Mouse (Mus musculus) myocyte (in vitro differentiated cells): ENCODE results near the gene Itk. TPM values are rescaled to one million over a fixed set of nuclear protein-coding genes. Genes with fewer than 3 reads are reported as not detected.

Experiments used
- H3K27me3 ChIP-seq: one replicate; pipeline ENCODE4 v1.6.1; 2011; ENCODE audit not compliant: control insufficient read depth, insufficient read depth, insufficient read length
- H3K36me3 ChIP-seq: one replicate; pipeline ENCODE4 v1.6.1; 2011; ENCODE audit not compliant: control insufficient read depth, insufficient read depth
- H3K4me2 ChIP-seq: one replicate; pipeline ENCODE4 v1.6.1; 2011; ENCODE audit warnings: low read depth, control low read depth
- H3K4me3 ChIP-seq: one replicate; pipeline ENCODE4 v1.5.1; 2011; ENCODE audit warnings: mild to moderate bottlenecking, control low read depth, moderate library complexity
- H3K79me2 ChIP-seq: one replicate; pipeline ENCODE4 v1.6.1; 2011; ENCODE audit not compliant: control insufficient read depth, insufficient read depth
- H3ac ChIP-seq: one replicate; pipeline ENCODE4 v1.6.1; 2011; ENCODE audit not compliant: control insufficient read depth, insufficient read length
- CEBPB ChIP-seq: IDR thresholded peaks from 2 replicates; pipeline ENCODE4 v1.6.1; 2011; ENCODE audit warnings: mild to moderate bottlenecking, moderate library complexity; ENCODE audit not compliant: poor library complexity, insufficient read depth, severe bottlenecking
- E2F4 ChIP-seq: IDR thresholded peaks from one replicate; pipeline ENCODE4 v1.6.1; 2011; ENCODE audit warnings: mild to moderate bottlenecking, control low read depth, moderate library complexity; ENCODE audit not compliant: insufficient read depth
- MAX ChIP-seq: IDR thresholded peaks from one replicate; pipeline ENCODE4 v1.6.1; 2011; ENCODE audit warnings: low read depth, mild to moderate bottlenecking, control low read depth
- MYOD1 ChIP-seq, 3 experiments: IDR thresholded peaks; one replicate each; pipeline ENCODE4 v1.6.1; 2011; ENCODE audit warnings: control low read depth in 2 of 3, low read depth in 2 of 3, mild to moderate bottlenecking in 2 of 3, moderate library complexity in 1 of 3; ENCODE audit not compliant: insufficient read length in 2 of 3, control insufficient read depth in 1 of 3
- MYOG ChIP-seq, 3 experiments: IDR thresholded peaks; one replicate each; pipeline ENCODE4 v1.6.1; 2011; ENCODE audit warnings: control low read depth in 2 of 3, low read depth in 2 of 3, mild to moderate bottlenecking in 2 of 3; ENCODE audit not compliant: insufficient read length in 2 of 3, control insufficient read depth in 1 of 3, insufficient read depth in 1 of 3
- POLR2A ChIP-seq: IDR thresholded peaks from one replicate; pipeline ENCODE4 v1.6.1; 2011; ENCODE audit warnings: low read depth, mild to moderate bottlenecking, control low read depth, moderate library complexity; ENCODE audit not compliant: insufficient read length
- POLR2AphosphoS2 ChIP-seq: IDR thresholded peaks from one replicate; pipeline ENCODE4 v1.6.1; 2011; ENCODE audit warnings: low read depth, control low read depth; ENCODE audit not compliant: insufficient read length
- REST ChIP-seq: IDR thresholded peaks from one replicate; pipeline ENCODE4 v1.6.1; 2011; ENCODE audit warnings: mild to moderate bottlenecking, control low read depth, moderate library complexity; ENCODE audit not compliant: insufficient read depth, insufficient read length
- SRF ChIP-seq: IDR thresholded peaks from one replicate; pipeline ENCODE4 v1.6.1; 2011; ENCODE audit warnings: low read depth; ENCODE audit not compliant: control insufficient read depth, insufficient read length
- TCF12 ChIP-seq: IDR thresholded peaks from one replicate; pipeline ENCODE4 v1.6.1; 2011; ENCODE audit warnings: mild to moderate bottlenecking, control low read depth; ENCODE audit not compliant: poor library complexity, insufficient read depth, severe bottlenecking
- TCF3 ChIP-seq: IDR thresholded peaks from one replicate; pipeline ENCODE4 v1.6.1; 2011; ENCODE audit warnings: low read depth, control low read depth; ENCODE audit not compliant: insufficient read length
- USF1 ChIP-seq: IDR thresholded peaks from one replicate; pipeline ENCODE4 v1.6.1; 2011; ENCODE audit warnings: low read depth, mild to moderate bottlenecking, control low read depth, moderate library complexity
- polyA plus RNA-seq: library from polyadenylated mRNA; unstranded; fragments of >200 nt; fragmentation: generic; extraction: Trizol; gene quantifications from one replicate; pipeline ENCODE4 v1.2.1, GENCODE M21; 2012; ENCODE audit warnings: missing spikeins

The Itk gene
- 0.01 TPM for polyA plus RNA-seq

DNA sequence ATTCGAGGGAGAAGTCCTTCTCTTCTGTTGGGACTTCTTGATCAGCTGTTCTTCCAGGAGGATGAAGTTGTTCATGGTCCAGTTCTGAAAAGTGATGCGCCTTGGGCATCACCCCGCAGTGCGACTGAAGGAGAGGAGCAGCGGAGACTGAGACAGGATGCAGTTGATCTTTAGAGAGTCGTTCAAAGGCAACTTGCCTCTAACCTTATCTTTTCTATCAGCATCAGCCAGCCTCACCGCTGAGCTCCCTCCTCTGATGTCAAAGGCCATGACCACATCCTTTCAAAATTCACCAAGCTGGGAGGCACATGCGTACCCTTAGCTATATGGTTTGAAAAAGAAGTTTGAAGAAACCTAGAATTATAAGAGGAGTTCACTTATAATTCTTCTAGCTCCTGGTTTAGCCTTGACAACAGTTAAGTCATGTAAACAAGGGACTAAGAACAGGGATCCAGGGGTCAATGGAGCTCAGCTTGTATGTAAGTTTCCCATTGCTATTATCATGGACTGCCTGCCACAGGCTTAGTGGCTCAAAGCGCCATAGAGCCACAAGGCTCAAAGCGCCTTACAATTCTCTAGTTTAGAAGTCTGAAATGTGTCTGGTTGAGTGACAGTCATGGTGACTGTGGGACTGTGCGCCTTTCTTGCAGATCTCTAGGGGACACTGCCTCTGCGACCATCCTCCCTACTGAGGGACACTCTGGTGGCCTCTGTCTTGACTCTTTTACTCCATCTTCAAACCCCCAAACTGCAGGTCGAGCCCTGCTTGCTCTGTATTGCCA, at the start of gene Itk:
Gene Itk (minus strand): TSS at position 180 of the 782 bp plus-strand sequence.
- no peaks in the 10 kb centered on the region for H3K27me3 ChIP-seq
- H3K4me3 ChIP-seq: no peak within 1 kb of the TSS
- H3ac ChIP-seq: no peak within 1 kb of the TSS
- H3K36me3 ChIP-seq: no peaks in the 10 kb centered on the region
- no peaks in the 10 kb centered on the region for H3K79me2 ChIP-seq
- no peak within 1 kb of the TSS for H3K4me2 ChIP-seq
- TF ChIP-seq POLR2A (no peak), USF1 (no peak), MYOG (IDR thresholded peaks at IDR 0.05; ENCODE audit: control insufficient read depth in 1 of 3, insufficient read depth in 1 of 3, insufficient read length in 2 of 3, low read depth in 2 of 3) (no peak), POLR2AphosphoS2 (no peak), SRF (no peak), CEBPB (no peak)

DNA sequence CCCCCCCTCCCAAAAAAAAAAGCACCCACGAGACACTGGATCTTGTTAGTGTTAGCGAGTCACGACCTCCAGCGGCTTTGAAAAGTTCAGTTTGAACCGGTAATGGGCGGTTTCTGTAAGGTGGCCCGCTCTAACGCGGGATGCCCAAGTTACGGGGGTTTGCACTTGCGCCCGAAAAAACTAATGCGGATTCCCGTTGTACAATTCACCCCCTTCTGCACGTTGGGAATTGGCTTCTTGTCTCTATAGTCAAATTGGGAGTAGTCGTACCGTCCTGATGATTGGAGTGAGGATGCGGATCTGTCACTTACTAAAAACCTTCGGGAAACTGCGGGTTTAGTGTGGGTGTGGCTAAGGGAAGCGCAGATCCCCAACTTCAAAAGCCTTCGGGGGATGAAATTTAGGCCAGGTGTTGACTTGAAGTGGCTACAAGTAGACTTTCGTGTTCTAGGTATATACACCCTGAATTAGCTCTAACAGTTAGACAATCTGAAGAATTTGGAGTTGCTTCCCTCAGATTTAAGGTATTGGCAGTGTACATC, 48.2 kb upstream of the Itk start:
- Histone ChIP-seq H3K4me2 (peak overlapping the region; percentile 98), H3K4me3 (peak overlapping the region; percentile 82), H3K36me3 (peaks cover 22% of the 10 kb centered on the region), H3K79me2 (peaks cover 30% of the 10 kb centered on the region), H3ac (peak overlapping the region; percentile 38), H3K27me3 (no peaks in the 10 kb centered on the region)
- TF ChIP-seq TCF3 (no peak), MAX (no peak), USF1 (no peak), POLR2AphosphoS2 (no peak), CEBPB (no peak), E2F4 (no peak), MYOG (IDR thresholded peaks at IDR 0.05; ENCODE audit: control insufficient read depth in 1 of 3, insufficient read depth in 1 of 3, insufficient read length in 2 of 3, low read depth in 2 of 3) (no peak), REST (no peak), POLR2A (no peak), SRF (no peak), TCF12 (no peak), MYOD1 (IDR thresholded peaks at IDR 0.05; ENCODE audit: control insufficient read depth in 1 of 3, insufficient read length in 2 of 3, low read depth in 2 of 3) (no peak)

DNA sequence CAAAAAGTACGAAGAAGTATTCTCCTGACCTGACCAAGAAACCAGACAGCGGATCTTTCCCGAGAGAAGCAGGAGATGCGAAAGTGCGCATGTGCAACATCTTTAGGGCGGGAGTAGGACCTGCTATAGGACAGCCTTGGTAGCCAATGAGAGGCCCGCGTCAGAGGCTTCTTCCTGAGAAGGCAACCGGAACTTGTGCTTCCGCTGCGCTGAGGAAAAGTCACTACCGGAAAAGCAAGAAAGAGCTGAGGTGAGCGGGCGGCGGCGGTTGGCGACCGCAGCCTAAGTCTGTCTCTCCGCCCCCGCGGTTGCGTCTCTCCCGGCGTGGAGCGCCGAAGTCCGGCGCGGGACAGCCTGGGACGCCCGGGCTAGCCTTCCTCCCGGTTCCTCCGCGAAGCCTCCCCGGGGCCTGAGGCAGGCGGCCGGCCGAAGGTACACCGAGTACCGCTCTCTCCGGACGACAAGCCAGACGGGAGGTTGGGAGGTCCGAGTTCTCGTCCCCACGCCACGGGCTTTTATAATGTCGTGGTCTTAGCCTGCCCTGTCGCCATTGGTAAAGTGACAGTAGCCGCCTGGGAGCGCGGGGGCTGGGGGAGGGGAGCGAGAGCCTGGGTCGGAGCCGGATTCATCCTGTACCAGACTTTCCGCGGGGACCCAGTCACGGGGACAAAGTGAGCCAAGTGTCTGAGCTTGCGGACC, 47.6 kb upstream of the Itk start, which contains the start of gene Med7:
Gene Med7 (plus strand): TSS at position 166 of the 699 bp plus-strand sequence.
- TF ChIP-seq POLR2A (peak; percentile 77), TCF3 (no peak), POLR2AphosphoS2 (peak; percentile 56), SRF (peak; percentile 96), USF1 (no peak), TCF12 (no peak), MAX (no peak), CEBPB (no peak), MYOD1 (IDR thresholded peaks at IDR 0.05; ENCODE audit: control insufficient read depth in 1 of 3, insufficient read length in 2 of 3, low read depth in 2 of 3) (no peak), MYOG (IDR thresholded peaks at IDR 0.05; ENCODE audit: control insufficient read depth in 1 of 3, insufficient read depth in 1 of 3, insufficient read length in 2 of 3, low read depth in 2 of 3) (no peak), REST (no peak), E2F4 (no peak)
- peaks cover 17% of the 10 kb centered on the region for H3K36me3 ChIP-seq
- peak within 1 kb of the TSS; percentile 38 for H3ac ChIP-seq
- peaks cover 30% of the 10 kb centered on the region for H3K79me2 ChIP-seq
- H3K27me3 ChIP-seq: no peaks in the 10 kb centered on the region
- peak within 1 kb of the TSS; percentile 82 for H3K4me3 ChIP-seq
- peak within 1 kb of the TSS; percentile 98 for H3K4me2 ChIP-seq

DNA sequence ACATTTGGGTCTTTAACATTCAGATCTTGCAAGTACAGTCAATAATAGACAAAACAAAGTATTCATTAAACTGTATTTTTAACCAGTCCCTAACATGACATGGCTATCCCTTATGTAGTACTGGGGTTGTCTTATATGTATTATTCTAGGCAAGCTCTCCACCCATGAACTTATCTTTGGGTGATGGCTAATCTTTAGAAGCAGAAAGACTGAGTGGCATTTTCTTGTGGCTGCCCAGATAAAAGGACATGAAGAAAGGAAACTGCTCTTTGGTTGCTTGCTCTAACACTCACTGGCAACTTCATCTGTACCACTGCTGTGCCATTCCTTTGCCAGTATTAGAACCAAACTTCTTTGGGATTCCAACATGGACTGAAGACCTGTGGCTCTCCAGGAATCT, 46.0 kb upstream of the Itk start:
- Histone ChIP-seq H3K4me3 (no peak overlapping the region), H3K36me3 (peaks cover 7% of the 10 kb centered on the region), H3ac (no peak overlapping the region), H3K79me2 (peaks cover 26% of the 10 kb centered on the region), H3K4me2 (no peak overlapping the region), H3K27me3 (no peaks in the 10 kb centered on the region)
- TF ChIP-seq POLR2A (no peak), SRF (no peak), POLR2AphosphoS2 (no peak), CEBPB (no peak), REST (no peak), MYOD1 (IDR thresholded peaks at IDR 0.05; ENCODE audit: control insufficient read depth in 1 of 3, insufficient read length in 2 of 3, low read depth in 2 of 3) (no peak), TCF3 (no peak), USF1 (no peak), MAX (no peak), TCF12 (no peak), MYOG (IDR thresholded peaks at IDR 0.05; ENCODE audit: control insufficient read depth in 1 of 3, insufficient read depth in 1 of 3, insufficient read length in 2 of 3, low read depth in 2 of 3) (no peak), E2F4 (no peak)
